20 mouse cellular contexts compared by ENCODE assay signal in the genomic region with DNA sequence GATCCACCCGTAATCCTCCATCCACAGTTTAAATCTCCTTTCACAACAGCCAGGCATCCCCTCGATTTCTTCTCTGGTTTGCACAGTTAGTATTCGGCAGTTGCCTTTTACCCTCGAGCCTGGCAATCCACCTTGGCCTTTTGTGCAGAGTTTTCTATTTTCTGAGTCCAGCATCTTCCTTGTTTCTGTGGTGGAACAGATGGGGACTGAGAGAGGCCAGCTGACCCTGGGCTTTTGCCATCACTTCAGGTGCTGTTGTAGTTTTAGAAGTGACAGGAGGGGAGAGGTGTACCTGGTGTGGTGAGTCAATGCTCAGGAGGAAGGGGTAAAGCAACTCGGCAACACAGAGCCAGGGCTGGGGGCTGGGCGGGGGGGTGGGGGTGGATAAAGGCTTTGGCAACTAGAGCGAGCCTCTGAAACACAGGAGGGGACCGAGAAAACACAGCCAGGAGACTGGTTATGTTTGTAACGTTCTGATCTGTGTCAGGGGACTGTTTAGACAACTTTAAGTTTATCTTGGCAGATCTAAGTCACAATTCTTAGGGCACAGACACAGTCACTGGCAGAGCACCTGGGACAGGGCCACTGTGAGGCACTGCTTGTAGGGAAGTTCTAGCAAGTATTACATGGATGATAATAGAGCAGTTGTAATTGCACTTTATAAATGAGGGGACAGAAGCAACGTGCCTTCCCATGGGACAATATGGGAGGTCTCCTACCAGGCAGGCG. TPM values are rescaled to one million over a fixed set of nuclear protein-coding genes. Genes with fewer than 3 reads are reported as not detected.
DNase-seq lines count a peak whose midpoint lies in the region; ATAC-seq and TF ChIP-seq lines count a peak whose summit lies in the region.
"Had no signal": no experiment of that assay in that cellular context is flagged by ENCODE, and none has a peak within 500 bp of the region (broad histone marks: within the 10 kb centered on the region; RNA-seq: fewer than 3 reads in every experiment).

No protein-coding gene starts in this region.

- H3K9me3 ChIP-seq in liver, embryonic 12.5 days (replicated peaks): no peaks in the 10 kb centered on the region
- no peaks in the 10 kb centered on the region for H3K9me3 ChIP-seq in forebrain, embryonic 11.5 days (ENCODE audit: control insufficient read depth, low read length)
- H3K9me3 ChIP-seq: hindbrain, embryonic 12.5 days; limb, embryonic 12.5 days; neural tube, embryonic 12.5 days had no signal

- no peak for ATAC-seq in liver, embryonic 12.5 days
- no peak for ATAC-seq in forebrain, embryonic 11.5 days (replicated peaks; ENCODE audit: low FRiP score)
- ATAC-seq: midbrain, embryonic 16.5 days had no signal

- no peak for TF ChIP-seq POLR2A in bone marrow, adult 2 months (IDR thresholded peaks at IDR 0.05; ENCODE audit: borderline replicate concordance, control insufficient read depth, low read depth, low read length)

- H3K9ac ChIP-seq in liver, embryonic 12.5 days: peak overlapping the region; percentile 74
- H3K9ac ChIP-seq in forebrain, embryonic 11.5 days (ENCODE audit: low read length): no peak overlapping the region
- H3K9ac ChIP-seq: hindbrain, embryonic 12.5 days; limb, embryonic 12.5 days; neural tube, embryonic 12.5 days had no signal

- TF ChIP-seq CTCF in bone marrow, adult 2 months (IDR thresholded peaks at IDR 0.05; ENCODE audit: control insufficient read depth, insufficient read depth, low read length): no peak

- peak overlapping the region; percentile 73 for H3K4me2 ChIP-seq in liver, embryonic 12.5 days
- no peak overlapping the region for H3K4me2 ChIP-seq in forebrain, embryonic 11.5 days (ENCODE audit: low read depth, low read length, severe bottlenecking)
- H3K4me2 ChIP-seq: hindbrain, embryonic 12.5 days; limb, embryonic 12.5 days; neural tube, embryonic 12.5 days had no signal

- peaks cover 81% of the 10 kb centered on the region for H3K36me3 ChIP-seq in liver, embryonic 12.5 days
- H3K36me3 ChIP-seq in forebrain, embryonic 11.5 days (ENCODE audit: control insufficient read depth, insufficient read depth, low read length): no peaks in the 10 kb centered on the region
- H3K36me3 ChIP-seq: hindbrain, embryonic 12.5 days; limb, embryonic 12.5 days; neural tube, embryonic 12.5 days had no signal

- H3K4me1 ChIP-seq in bone marrow, adult 2 months (ENCODE audit: control insufficient read depth, insufficient read depth, low read length): peaks cover 8% of the 10 kb centered on the region; the same call in 1 of the 2 replicates
- H3K4me1 ChIP-seq in liver, embryonic 12.5 days: peaks cover 99% of the 10 kb centered on the region
- no peaks in the 10 kb centered on the region for H3K4me1 ChIP-seq in forebrain, embryonic 11.5 days (replicated peaks; ENCODE audit: control insufficient read depth, insufficient read depth, low read length)
- H3K4me1 ChIP-seq: limb, embryonic 12.5 days; neural tube, embryonic 12.5 days had no signal

- WGBS in bone marrow, adult 2 months: 29% methylated on average over 11 of the region's 11 CpGs
- WGBS in liver, embryonic 12.5 days (ENCODE audit: insufficient replicate concordance): 34% methylated on average over 11 of the region's 11 CpGs
- WGBS in forebrain, embryonic 11.5 days: 32% methylated on average over 11 of the region's 11 CpGs

- intact Hi-C loops in left cerebral cortex, postnatal 4 days (cut with DNase I): no loop called here

- H3K27me3 ChIP-seq in liver, embryonic 12.5 days (replicated peaks): no peaks in the 10 kb centered on the region
- H3K27me3 ChIP-seq in forebrain, embryonic 11.5 days (ENCODE audit: control insufficient read depth, insufficient read depth, low read length): no peaks in the 10 kb centered on the region
- H3K27me3 ChIP-seq: hindbrain, embryonic 12.5 days; neural tube, embryonic 12.5 days had no signal

- H3K27ac ChIP-seq in bone marrow, adult 2 months (ENCODE audit: control insufficient read depth, insufficient read depth, low read depth, low read length, poor library complexity): peak overlapping the region; percentile 87
- H3K27ac ChIP-seq in liver, embryonic 12.5 days: peak overlapping the region; percentile 98
- no peak overlapping the region for H3K27ac ChIP-seq in forebrain, embryonic 11.5 days (ENCODE audit: low read depth, low read length)
- H3K27ac ChIP-seq: hindbrain, embryonic 12.5 days; limb, embryonic 12.5 days; neural tube, embryonic 12.5 days had no signal

- peak; percentile 21 for DNase-seq in left cerebral cortex, postnatal 4 days
- no peak for DNase-seq in left cerebral cortex, adult 18-20 months (ENCODE audit: low spot score in 2 of 2)
- DNase-seq in cerebellum, adult 9-11 months: peak; percentile 88
- DNase-seq in c-Kit-positive CD71-positive TER-119-positive erythroid progenitor cells, embryonic 14.5 days (ENCODE audit: low spot score): no peak
- DNase-seq in forebrain, embryonic 11.5 days (ENCODE audit: low spot score): no peak
- no peak for DNase-seq in kidney, postnatal 4 days
- DNase-seq: adrenal gland, adult 8-10 months; gastrocnemius, postnatal 36 days; kidney, adult 11 months; layer of hippocampus, postnatal 36 days; lung, postnatal 4 days had no signal

- H3K4me3 ChIP-seq in bone marrow, adult 2 months (replicated peaks; ENCODE audit: control insufficient read depth, low read depth, low read length): peak overlapping the region; percentile 5
- peak overlapping the region; percentile 41 for H3K4me3 ChIP-seq in liver, embryonic 12.5 days
- H3K4me3 ChIP-seq in forebrain, embryonic 11.5 days (ENCODE audit: low read depth, low read length): no peak overlapping the region
- H3K4me3 ChIP-seq: hindbrain, embryonic 12.5 days; limb, embryonic 12.5 days; neural tube, embryonic 12.5 days had no signal

RNA-seq across cellular contexts. Expression of gene Stom, which starts 8.5 kb away (rescaled TPM):
- 10 to 100 TPM in 1 of 2 experiments, 1 to 10 TPM in 1; 7.0 to 10.5 TPM for total RNA-seq in left cerebral cortex, postnatal 4 days (2021)
- total RNA-seq in left cerebral cortex, adult 18-20 months (2021): 1 to 10 TPM; 7.3 to 8.6 TPM
- 152 and 203 TPM in 2 replicates for polyA plus RNA-seq in bone marrow, adult 2 months (2011; ENCODE audit: insufficient read depth, insufficient read length, low replicate concordance, missing spikeins)
- 134 TPM in 2 replicates for polyA plus RNA-seq in liver, embryonic 12.5 days (2016; fragmentation: Nextera tagmentation; extraction: Ambion mirVana)
- 10.6 and 13.0 TPM in 2 replicates for polyA plus RNA-seq in forebrain, embryonic 11.5 days (2014; fragmentation: Nextera tagmentation; extraction: Ambion mirVana)

RNA-seq across cellular contexts. Expression of gene 4930568D16Rik, which starts 39.3 kb away (rescaled TPM):
- total RNA-seq in left cerebral cortex, postnatal 4 days (2021): not detected
- total RNA-seq in left cerebral cortex, adult 18-20 months (2021): not detected
- not detected in 2 replicates for polyA plus RNA-seq in bone marrow, adult 2 months (2011; ENCODE audit: insufficient read depth, insufficient read length, low replicate concordance, missing spikeins)
- polyA plus RNA-seq in liver, embryonic 12.5 days (2016; fragmentation: Nextera tagmentation; extraction: Ambion mirVana): not detected in 2 replicates
- not detected in 2 replicates for polyA plus RNA-seq in forebrain, embryonic 11.5 days (2014; fragmentation: Nextera tagmentation; extraction: Ambion mirVana)
- total RNA-seq: adrenal gland, adult 8-10 months; gastrocnemius, postnatal 36 days; layer of hippocampus, postnatal 36 days had no signal
- polyA plus RNA-seq: heart, embryonic 14.5 days; hindbrain, embryonic 12.5 days; large intestine, adult 2 months; limb, embryonic 12.5 days; midbrain, embryonic 16.5 days; neural tube, embryonic 12.5 days; small intestine, adult 2 months had no signal

Comparison
In these comparisons a context has a peak if more than half of its experiments do, and no peak if none do; other contexts are left out.
1. DNase-seq: peak in left cerebral cortex, postnatal 4 days (single experiment) and cerebellum, adult 9-11 months (single experiment); none in left cerebral cortex, adult 18-20 months (0 of 2), c-Kit-positive CD71-positive TER-119-positive erythroid progenitor cells, embryonic 14.5 days (single experiment), forebrain, embryonic 11.5 days (single experiment) and kidney, postnatal 4 days (0 of 2).